Mouse (Mus musculus) right cerebral cortex, postnatal 25 days (tissue): Measurements from ENCODE around the gene Dgkg.
A peak's percentile ranks its signal among the peaks of the same experiment; 100 is the strongest.

Experiments used
- DNase-seq: peaks from one replicate; pipeline ENCODE4 v3.0.0; 2022

The Dgkg gene

GRCm38 (mm10) chr16:22643460-22643859 is 13.6 kb downstream of the Dgkg start:
- DNase-seq: no peak

- no peak for DNase-seq
Observed at GRCm38 (mm10) chr16:22642953-22643352, 14.1 kb downstream of the Dgkg start.

GRCm38 (mm10) chr16:22642054-22642453 is 15.0 kb downstream of the Dgkg start:
- DNase-seq: no peak

- no peak for DNase-seq
Observed at GRCm38 (mm10) chr16:22641588-22641987, 15.4 kb downstream of the Dgkg start.

GRCm38 (mm10) chr16:22637311-22637710 is 19.7 kb downstream of the Dgkg start:
- DNase-seq: no peak

- DNase-seq: no peak
Observed at GRCm38 (mm10) chr16:22635706-22636105, 21.3 kb downstream of the Dgkg start.

- DNase-seq: no peak
Observed at GRCm38 (mm10) chr16:22633063-22633462, 24.0 kb downstream of the Dgkg start.

GRCm38 (mm10) chr16:22630351-22630750 is 26.7 kb downstream of the Dgkg start:
- DNase-seq: no peak

- DNase-seq: no peak
Observed at GRCm38 (mm10) chr16:22629900-22630299, 27.1 kb downstream of the Dgkg start.

GRCm38 (mm10) chr16:22625987-22626386 is 31.0 kb downstream of the Dgkg start:
- no peak for DNase-seq

GRCm38 (mm10) chr16:22625412-22625811 is 31.6 kb downstream of the Dgkg start:
- DNase-seq: no peak

- no peak for DNase-seq
Observed at GRCm38 (mm10) chr16:22622286-22622685, 34.7 kb downstream of the Dgkg start.

GRCm38 (mm10) chr16:22621299-22621920 is 35.6 kb downstream of the Dgkg start:
- no peak for DNase-seq

GRCm38 (mm10) chr16:22618424-22619056 is 38.5 kb downstream of the Dgkg start:
- DNase-seq: peak; percentile 24

- DNase-seq: no peak
Observed at GRCm38 (mm10) chr16:22615805-22616204, 41.2 kb downstream of the Dgkg start.

GRCm38 (mm10) chr16:22613186-22614073 is 43.6 kb downstream of the Dgkg start:
- no peak for DNase-seq

- no peak for DNase-seq
Observed at GRCm38 (mm10) chr16:22608046-22608445, 49.0 kb downstream of the Dgkg start.

GRCm38 (mm10) chr16:22606989-22607388 is 50.0 kb downstream of the Dgkg start:
- DNase-seq: no peak

- no peak for DNase-seq
Observed at GRCm38 (mm10) chr16:22602399-22602798, 54.6 kb downstream of the Dgkg start.

GRCm38 (mm10) chr16:22601756-22602155 is 55.3 kb downstream of the Dgkg start:
- no peak for DNase-seq

- no peak for DNase-seq
Observed at GRCm38 (mm10) chr16:22600108-22600699, 56.8 kb downstream of the Dgkg start.

GRCm38 (mm10) chr16:22598741-22599140 is 58.3 kb downstream of the Dgkg start:
- no peak for DNase-seq

- no peak for DNase-seq
Observed at GRCm38 (mm10) chr16:22596394-22596793, 60.6 kb downstream of the Dgkg start.
